Mouse (Mus musculus) cerebellum, adult 9-11 months (tissue): Measurements from ENCODE around the gene Trim7.
A peak's percentile ranks its signal among the peaks of the same experiment; 100 is the strongest.
"Not testable (repeated sequence)": the region's sequence is repeated elsewhere in the genome, so short reads cannot be mapped to it uniquely, and the experiment has no call there.

Experiments used
- DNase-seq: peaks from one replicate; pipeline ENCODE4 v3.0.0; 2022

Trim7 gene

DNA sequence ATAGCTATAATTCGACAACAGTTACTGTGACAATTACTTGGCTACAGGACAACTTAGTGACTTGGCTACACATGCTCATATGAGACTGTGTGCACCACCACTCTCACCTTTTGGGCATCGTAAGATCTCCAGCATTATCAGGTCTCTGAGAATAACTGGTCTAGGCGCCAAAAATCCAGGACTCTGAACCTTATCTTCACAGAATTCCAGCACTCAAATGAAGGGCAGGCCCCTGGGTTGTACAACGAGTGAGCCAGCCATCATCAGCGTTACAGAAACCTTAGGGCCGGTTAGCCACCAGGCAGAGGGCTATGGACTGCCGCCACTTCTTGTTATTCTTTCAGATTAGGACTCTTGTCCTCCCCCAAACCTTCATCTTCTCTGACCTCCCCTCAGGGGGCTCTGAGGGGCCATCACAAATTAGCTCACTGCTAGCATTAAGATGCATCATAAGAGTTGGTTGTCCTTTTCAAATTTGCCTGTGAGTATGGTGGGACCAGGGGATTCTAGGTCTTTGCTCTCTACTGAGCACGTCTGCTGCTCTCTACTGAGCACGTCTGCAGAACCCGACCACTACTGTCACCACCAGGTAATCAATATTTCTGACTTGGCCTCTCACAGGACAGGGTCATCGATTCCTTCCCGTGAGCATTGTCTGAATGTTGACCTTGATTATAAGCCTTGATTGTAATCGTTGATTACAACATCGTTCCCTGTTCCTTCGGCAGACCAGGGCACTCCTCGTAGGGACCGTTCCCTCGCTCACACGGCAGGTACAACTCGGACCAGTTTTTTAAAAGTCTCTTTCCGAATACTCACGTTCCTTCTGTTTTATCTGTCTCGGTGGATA, 26.9 kb downstream of the Trim7 start:
- DNase-seq = peak; percentile 50

DNA sequence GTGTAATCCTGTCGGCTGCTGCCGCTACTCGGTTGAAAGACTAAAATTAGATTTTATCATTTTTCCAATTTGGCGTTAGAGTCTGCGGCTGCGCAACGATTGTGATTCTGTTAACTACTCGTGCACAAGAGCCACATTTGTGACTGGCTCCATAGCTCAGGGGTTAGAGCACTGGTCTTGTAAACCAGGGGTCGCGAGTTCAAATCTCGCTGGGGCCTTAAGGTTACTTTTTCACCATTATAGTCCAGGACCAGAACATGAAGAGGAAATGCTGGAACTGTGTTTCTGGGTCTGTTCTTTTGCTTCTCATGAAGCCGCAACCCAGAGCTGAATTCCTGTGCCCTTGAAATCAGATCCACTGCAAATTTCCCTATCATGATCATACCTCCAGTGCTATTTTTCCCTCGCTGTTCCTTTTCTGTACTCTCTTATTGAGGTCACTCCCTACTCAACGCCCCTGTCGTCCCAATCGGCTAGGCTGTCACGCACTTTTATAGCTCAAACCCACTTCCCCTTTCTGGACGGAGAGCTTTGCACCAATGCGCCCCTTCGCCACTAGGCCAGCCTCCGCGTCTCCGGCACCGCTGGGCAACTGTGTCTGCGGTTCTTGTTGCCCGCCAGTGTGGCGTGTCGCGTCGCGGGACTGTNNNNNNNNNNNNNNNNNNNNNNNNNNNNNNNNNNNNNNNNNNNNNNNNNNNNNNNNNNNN, 27.7 kb downstream of the Trim7 start:
- peak; percentile 90 for DNase-seq

DNA sequence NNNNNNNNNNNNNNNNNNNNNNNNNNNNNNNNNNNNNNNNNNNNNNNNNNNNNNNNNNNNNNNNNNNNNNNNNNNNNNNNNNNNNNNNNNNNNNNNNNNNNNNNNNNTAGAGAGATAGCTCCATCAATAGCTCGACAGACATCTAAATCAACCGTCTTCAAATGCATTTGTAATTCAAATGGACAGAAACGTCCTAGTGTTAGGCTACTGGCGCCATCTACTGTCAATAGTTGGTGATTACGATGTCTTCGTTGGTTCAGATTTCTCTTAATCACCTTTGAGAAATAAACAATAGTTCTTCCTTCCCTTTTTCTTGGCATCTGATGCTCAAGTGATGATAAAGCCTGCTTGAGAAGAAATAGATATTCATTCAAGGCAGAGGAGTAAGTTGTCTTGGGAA, 33.1 kb downstream of the Trim7 start:
- DNase-seq = peak; percentile 51

DNA sequence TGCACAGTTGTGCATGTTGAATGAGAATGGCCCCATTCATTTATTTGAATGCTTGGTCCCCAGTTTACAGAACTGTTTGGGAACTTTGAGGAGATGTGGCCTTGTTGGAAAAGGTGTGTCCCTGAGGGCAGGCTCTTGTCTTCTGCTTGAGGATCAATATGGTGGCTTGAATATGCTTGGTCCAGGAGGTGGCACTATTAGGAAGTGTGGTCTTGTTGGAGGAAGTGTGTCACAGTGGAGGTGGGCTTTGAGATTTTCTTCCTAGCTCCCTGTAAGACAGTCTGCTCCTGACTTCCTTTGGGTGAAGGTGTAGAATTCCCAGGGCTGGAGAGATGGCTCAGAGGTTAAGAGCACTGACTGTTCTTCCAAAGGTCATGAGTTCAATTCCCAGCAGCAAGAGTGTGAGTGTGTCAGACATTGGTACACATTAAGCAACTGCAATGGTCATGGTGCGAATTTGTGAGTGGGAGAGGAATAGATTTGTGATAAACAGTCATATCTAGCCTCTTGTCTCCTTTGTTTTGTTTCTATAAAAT, 36.9 kb downstream of the Trim7 start:
- DNase-seq = no peak

DNA sequence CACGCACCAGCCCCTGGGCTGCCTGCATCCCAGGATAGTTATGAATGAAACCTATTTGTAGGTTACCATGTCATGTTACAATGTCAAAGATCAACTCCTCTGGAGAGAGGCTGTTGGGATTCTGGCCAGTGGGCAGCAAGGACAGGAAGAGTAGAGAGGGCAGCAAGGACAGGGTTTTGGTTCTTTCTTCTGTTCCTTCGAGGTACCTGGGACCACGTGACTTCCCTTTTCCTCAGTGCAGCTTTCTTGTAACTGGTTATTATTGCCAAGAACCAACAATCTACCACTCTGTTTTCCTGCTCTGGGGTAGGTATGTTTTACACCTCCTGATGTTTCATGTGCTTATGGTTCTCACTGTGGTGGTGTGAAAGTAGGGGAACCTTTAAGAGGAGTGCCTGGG, 37.9 kb downstream of the Trim7 start:
- DNase-seq = no peak

DNA sequence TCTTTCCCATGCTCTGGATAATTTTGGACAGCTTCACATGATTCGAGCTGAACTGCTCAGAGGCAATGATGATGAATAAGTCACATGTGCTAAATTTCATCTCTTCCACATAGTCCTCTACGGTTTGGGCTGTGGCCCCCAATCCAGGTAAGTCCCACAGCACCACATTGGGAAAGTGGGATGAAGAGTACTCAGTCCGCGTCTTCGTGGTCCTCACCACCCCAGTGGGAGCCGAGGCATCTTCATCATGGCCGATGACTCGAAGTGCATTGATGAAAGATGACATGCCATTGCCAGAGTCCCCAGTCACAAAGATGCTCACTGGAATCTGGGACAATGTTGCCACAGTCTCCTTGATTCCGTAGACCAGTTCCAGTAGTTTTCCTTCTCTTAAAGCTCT, 40.5 kb downstream of the Trim7 start:
- DNase-seq = no peak

DNA sequence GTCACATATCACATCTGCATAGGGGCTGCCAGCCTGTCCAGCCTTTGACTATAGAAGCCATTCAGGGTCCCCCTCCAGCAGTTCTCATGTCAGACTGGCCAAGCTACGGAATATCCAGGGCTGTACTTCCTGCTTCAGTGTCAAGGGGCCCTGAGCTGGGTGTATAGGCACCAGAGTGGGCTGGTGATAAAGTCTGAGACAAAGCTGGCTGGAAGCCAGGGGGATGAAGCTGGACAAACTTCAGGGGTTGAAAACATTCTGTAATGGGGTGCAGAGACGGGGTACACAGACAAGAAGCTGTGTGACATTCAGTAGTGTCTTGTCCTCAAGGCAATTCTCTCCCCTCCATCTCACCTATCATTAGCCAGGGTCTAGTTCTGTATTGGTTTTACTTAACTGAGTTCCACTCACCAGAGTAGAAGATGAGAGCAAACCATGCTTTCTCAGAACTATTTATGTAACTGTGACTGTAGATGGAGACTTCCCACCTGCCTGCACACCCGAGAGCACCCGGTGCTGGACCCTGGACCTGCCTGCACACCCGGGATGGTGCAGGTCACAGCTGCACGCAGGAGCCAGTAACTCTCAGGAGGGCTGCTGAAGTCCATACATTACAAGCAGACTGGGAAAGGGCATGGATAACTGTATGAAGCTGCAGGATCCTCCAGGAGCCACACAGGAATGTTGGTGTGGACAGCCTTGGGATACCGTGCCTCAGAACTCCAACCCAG, 43.6 kb downstream of the Trim7 start:
- peak; percentile 12 for DNase-seq

DNA sequence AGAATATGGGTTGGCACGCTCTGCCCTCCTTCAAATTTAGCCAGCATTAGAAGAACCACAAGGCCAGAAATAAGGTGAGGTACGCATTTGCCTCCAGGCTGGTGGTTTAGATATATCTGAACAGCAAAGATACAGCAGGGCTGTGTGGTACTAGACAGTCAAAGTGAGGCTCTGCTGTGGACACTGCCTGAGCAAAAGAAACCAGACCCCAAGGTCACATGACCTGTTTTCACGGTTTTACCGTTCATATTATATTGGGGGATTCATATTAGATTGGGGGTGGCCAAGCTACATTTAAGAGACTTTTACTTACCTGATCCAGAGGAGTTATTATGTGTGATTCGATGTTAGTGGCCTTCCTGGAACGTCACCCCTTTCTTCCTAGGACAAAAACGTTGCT, 44.8 kb downstream of the Trim7 start:
- DNase-seq = no peak

DNA sequence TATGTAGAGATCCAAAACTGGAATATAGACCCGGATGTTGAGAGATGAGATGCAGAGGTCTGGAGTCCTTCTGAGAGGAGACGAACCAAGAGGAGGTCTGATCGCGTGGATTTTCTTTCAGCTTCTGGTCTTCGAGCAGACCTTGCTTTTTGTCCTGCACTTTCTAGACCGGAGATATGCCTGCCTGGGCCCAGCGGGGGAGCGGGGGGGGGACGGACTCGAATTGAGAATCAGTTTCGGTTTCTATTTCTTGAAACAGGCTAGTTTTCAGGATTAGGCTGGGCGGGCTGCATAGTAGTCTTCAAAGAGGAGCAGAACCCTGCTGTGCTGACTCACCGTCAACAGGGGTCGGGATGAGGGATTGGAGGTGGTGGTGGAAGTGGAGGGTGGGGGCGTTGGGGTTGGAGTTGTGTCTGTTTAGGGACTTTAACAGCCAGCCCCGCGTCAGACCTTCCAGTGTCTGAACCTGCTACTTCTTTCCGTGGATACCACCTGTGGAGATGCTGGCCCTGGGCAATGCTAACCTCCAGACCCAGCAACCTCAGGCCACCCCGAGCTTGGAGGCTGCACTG, 45.3 kb downstream of the Trim7 start, which contains the start of gene Irgm1:
Gene Irgm1 (minus strand): TSS at position 483 of the 572 bp plus-strand sequence.
- DNase-seq = peak; percentile 41

DNA sequence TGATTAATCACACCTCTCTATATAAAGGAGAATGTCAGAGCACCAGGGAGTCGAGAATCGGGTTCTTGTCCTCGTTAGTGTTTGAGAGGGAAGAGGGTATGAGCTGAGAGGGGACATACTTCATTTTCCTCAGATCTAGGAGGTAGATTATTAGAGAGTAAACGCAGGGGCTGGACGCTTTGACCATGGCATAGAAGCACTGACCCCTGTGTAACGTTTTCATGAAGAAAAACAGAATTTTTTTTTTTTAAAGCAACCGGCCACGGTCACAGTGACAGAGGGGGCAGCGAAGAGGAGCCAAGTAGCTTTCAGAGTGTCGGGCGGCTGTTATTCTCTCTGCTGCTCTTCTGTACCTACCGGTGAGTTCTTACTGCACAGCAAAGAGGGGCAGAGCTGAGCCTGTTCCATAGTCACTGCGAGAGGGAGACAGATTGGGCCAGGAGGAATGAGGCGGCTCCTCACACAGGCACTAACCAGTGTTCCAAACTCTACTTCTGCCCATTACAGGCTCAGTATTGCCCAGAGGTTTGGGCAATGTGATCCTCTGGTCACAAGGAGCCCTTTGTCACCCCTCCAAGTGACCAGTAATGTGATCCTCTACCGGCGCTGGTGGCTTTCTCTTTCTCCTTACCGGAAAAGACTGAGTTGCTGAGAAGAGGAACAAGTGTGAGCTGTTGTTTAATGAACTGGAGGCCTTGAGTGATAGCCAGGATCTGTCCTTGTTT, 46.0 kb downstream of the Trim7 start:
- DNase-seq = peak; percentile 34

DNA sequence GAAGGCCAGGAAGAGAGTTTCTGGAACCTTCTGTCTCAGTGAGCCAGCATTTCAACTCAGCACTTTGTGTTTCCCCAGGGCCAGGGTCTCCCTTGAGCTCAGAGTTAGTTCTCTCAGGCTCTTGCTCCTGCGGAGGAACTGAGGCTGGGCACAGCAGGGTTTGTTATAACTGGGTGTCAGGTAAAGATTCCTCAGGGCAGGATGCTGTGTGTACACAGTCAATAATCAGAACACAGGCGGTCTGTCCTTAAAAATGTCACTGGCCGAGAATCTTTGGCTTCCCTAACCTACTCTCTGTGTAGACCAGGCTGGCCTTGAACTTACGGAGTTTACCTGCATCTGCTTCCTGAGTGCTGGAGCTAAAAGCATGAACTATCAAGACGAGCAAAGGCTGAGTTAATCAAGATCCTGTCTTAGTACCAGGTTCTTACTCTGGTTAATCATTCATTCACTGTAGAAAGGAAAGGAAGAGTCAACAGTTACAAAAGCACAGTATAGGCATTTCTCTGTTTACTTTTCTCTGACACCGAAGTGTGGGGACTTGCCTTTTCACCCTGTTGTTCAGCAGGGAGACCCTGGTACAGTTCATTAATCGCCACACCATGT, 46.9 kb downstream of the Trim7 start:
- no peak for DNase-seq

DNA sequence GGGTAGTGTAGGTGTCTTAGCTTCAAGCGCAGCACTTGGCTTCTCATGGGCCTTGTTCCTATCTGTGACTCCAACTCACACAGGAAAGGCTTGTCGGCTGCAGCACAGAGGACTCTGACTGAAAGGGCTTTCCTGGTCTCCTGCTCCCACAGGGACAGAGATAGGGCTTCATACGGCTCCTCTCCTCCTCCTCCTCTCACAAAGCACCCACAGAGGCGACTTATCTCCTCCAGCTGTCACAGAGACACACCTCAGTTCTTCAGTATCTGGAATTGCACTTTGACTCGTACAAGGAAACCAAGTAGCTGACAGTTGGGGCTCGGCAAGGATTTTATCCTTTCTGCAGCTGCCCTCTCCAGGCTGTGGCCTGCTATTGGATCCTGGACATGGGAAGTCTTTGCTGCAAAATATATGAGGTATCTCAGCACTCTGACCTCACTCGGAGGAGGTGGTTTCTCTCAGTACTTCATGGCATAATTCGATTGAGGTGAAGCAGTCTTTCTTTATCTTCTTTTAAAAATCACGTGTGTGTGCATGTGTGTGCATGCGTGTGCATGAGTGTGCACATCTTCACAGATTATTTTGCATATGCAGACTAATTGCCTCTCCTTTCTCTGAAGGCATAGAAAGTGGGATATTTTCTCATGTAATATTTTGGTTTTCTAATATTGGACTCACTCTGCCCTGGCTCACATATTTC, 47.8 kb downstream of the Trim7 start:
- DNase-seq = no peak

DNA sequence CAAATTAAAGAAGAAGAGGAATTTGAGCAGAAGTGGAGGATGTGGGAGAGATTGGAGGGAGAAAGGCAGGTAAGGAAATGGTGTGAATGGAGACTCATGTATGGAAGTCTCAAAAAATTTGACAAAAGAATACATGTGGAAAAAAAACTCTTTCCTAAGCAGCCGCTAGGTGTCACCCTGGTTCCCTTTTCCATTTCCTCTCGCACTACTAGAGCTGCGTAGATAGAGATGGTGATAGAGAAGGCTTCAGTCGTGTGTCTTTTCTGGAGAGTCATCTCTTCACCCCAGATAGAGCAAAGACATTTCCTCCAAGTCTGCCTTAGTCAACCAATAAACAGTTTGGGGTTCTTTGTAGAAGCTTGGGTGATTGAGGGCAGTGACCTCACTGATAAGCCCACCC, 48.5 kb downstream of the Trim7 start:
- peak; percentile 49 for DNase-seq

DNA sequence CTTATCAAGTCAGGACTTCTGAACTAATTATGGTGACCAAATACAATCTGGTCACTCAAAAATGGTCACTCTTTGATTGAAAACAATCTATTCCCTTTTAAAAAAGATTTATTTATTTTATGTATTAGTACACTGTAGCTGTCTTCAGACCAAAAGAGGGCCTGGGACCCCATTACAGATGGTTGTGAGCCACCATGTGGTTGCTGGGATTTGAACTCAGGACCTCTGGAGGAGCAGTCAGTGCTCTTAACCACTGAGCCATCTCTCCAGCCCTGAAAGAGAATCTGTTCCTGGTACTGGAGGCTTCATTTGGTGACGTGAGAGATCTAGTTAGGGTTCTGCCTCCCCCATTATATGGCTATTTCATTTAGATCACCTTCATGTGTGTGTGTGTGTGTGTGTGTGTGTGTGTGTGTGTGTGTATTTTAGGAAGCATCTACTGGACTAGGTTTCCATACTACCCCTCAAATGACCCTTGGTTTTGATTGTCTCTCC, 49.5 kb downstream of the Trim7 start:
- not testable (repeated sequence) for DNase-seq

DNA sequence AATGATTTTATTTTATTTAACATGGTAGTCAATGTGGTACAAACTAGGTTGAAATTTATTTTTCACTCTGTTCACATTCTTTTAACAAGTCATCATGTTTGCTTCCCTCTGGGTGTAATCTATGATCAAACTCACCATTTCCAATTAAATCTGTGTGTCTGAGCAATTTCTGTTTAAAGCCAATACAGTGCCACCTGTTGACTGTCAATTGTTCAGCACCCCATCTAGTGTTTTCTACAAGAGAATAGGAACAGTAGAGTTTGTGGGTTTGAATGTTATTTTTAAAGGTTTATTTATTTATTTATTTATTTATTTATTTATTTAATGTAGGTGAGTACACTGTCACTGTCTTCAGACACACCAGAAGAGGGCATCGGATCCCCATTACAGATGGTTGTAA, 50.7 kb downstream of the Trim7 start:
- DNase-seq = no peak

DNA sequence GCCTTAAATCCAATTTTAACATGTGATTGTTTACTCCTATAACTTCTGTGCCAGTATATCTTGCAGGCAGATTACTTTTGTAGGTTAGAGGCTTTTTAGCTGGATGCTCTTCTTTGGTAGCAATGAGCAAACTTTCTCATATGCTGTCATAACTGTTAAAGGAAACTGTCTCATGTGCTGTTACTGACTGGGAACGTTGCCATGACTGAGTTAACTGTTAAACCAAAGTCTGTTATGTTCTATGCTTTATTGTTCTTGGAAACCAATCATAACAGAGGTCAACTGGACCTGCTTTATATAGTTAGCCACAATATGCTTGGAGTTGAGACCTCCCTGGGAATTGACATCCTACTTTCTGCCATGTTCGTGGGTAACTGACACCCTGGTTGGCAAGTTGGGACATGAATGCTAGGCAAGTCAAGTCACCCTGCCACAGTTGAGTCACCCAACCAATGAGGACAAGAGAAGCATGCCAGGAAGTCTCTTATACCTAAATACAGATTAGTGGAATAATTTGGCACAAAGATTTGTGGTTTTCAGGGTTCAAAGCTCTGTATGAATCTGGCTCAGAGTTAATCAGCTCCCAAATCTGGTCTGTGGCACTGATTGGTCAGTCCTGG, 73.0 kb downstream of the Trim7 start:
- no peak for DNase-seq

DNA sequence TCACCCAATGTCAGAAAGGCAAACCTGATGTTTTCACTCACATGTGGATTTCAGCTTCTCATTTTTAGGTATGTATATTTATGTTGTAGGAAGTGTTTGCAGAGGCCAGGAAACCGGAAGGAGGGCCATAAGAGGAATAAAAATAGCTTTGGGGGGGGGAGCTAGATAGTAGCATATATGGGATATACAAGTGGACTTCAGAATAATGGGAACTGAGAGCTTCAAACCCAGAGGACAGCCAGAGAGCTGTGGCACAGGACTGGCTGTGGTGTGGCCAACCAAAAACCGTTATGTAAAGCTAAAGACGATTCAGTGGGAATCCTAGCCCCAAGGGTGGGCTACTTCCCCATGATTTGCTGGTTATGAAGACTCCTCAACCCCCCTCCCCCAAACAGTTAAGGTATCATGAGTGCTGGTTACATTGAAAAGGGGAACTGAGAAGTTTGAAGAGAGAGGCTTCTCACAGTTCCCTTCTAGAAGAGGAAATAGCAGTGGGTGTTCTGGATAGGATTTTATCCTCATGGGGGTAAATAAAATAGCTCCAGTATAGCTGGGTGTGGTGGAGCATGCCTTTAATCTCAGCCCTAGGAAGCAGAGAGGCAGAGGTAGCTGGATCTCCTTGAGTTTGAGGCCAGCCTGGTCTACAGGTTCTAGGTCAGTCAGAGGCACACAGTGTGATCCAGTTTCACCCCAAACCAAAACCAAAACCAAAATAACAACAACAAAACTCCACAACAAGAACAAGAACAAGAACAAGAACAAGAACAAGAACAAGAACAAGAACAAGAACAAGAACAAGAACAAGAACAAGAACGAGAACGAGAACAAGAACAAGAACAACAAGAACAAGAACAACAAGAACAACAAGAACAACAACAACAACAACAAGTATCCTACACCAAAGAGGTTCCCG, 75.0 kb downstream of the Trim7 start:
- not testable (repeated sequence) for DNase-seq

DNA sequence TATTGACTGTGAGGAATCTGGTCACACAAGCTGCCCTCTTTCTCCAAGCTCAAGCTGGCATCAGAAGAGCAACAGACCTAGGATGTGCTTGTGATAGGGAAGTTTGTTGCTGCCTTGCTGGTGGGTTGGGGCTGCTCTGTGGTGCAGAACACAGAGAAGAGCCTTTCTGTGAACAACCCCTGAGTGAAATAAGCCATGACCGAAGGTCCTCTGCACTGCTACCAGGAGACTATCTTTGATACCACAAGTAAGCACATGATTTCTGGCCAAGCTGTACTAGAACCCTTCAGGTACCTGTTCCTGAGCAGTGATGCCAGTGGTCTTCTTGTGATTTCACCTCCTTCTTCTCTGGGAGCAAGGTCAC, 75.6 kb downstream of the Trim7 start:
- DNase-seq = not testable (repeated sequence)
